Mouse (Mus musculus) ES-Bruce4 (cell line): ENCODE measurements around the gene AU041133. TPM values are rescaled to one million over a fixed set of nuclear protein-coding genes. Genes with fewer than 3 reads are reported as not detected.

Experiments
- H3K27ac ChIP-seq: 2 replicates; pipeline ENCODE4 v1.5.1; 2012; ENCODE audit warnings: low read length, inconsistent platforms; ENCODE audit not compliant: insufficient read depth
- H3K27me3 ChIP-seq: 2 replicates; pipeline ENCODE4 v1.6.1; 2012; ENCODE audit warnings: mild to moderate bottlenecking, low read length, inconsistent platforms; ENCODE audit not compliant: control insufficient read depth, poor library complexity, insufficient read depth, severe bottlenecking
- H3K36me3 ChIP-seq: 2 replicates; pipeline ENCODE4 v1.6.1; 2012; ENCODE audit warnings: inconsistent platforms, mild to moderate bottlenecking, low read length, moderate library complexity; ENCODE audit not compliant: control insufficient read depth, poor library complexity, insufficient read depth, severe bottlenecking
- H3K4me1 ChIP-seq: one replicate; pipeline ENCODE4 v1.8.1; 2011; ENCODE audit warnings: low read length; ENCODE audit not compliant: control insufficient read depth, insufficient read depth
- H3K4me3 ChIP-seq: 2 replicates; pipeline ENCODE4 v1.5.1; 2011; ENCODE audit warnings: low read depth, mild to moderate bottlenecking, low read length
- H3K9ac ChIP-seq: 2 replicates; pipeline ENCODE4 v1.6.1; 2012; ENCODE audit warnings: low read depth, mild to moderate bottlenecking, inconsistent platforms; ENCODE audit not compliant: poor library complexity, severe bottlenecking
- H3K9me3 ChIP-seq: replicated peaks from 2 replicates; pipeline ENCODE4 v1.6.1; 2012; ENCODE audit warnings: mild to moderate bottlenecking, low read length, inconsistent platforms; ENCODE audit not compliant: control insufficient read depth, poor library complexity, insufficient read depth, severe bottlenecking
- CTCF ChIP-seq: IDR thresholded peaks from one replicate; pipeline ENCODE4 v1.8.1; 2011; ENCODE audit warnings: low read depth, low read length
- EP300 ChIP-seq: IDR thresholded peaks from 2 replicates; pipeline ENCODE4 v1.6.1; 2011; ENCODE audit warnings: low read depth, low read length; ENCODE audit not compliant: insufficient read depth
- POLR2A ChIP-seq: IDR thresholded peaks from one replicate; pipeline ENCODE4 v1.8.1; 2011; ENCODE audit warnings: low read length; ENCODE audit not compliant: insufficient read depth
- polyA plus RNA-seq: library from polyadenylated mRNA; stranded (reverse); fragments of >200 nt; gene quantifications from 2 replicates; pipeline ENCODE4 v1.2.4, GENCODE M21; 2011; ENCODE audit warnings: low read depth; ENCODE audit not compliant: missing spikeins, insufficient read depth, insufficient read length

AU041133 gene
- polyA plus RNA-seq, 1 experiment, result 6.8 TPM

DNA sequence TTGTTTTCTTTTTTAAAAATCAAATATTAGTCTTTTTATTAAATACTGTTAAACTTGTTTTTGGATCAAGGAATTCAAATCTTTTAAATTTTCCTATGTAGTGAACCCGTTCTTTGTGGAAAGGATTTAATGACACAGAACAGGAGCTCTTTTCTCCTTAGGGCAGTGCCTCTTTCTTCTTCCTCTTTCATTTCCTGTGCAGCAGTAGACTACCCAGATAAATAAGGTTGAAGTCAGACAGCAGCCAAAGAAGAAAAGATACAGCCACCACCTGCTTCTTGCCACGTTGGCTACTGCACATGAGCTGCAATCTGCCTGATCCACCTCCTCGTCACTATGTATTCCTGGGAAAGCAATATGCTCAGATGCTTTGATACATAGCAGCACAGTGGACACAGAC lies 40.0 kb downstream of the AU041133 start:
- Histone ChIP-seq H3K9me3 (no peaks in the 10 kb centered on the region), H3K27me3 (no peaks in the 10 kb centered on the region), H3K36me3 (no peaks in the 10 kb centered on the region), H3K9ac (no peak overlapping the region), H3K27ac (no peak overlapping the region), H3K4me1 (no peaks in the 10 kb centered on the region), H3K4me3 (no peak overlapping the region)
- TF ChIP-seq EP300 (no peak), CTCF (no peak), POLR2A (no peak)

DNA sequence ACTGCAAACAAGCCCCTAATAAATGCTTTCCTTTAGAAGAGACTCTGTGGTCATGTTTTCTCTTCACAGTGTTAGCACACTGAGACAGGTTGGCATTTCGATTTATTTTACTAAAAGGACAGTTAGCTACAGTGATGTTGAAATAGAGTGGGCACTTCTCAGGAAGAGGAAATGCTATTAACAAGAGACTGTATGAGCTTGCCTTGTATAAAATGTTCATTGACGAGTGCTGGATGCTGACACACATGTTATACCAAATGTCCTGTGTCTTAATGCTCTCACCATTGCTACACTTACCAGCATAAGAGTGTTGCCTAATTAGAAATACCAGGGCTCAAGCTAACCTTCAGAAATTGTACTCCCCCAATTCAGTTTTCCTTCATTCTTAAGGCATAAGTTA lies 42.0 kb downstream of the AU041133 start:
- Histone ChIP-seq H3K9me3 (no peaks in the 10 kb centered on the region), H3K27me3 (no peaks in the 10 kb centered on the region), H3K4me1 (no peaks in the 10 kb centered on the region), H3K4me3 (no peak overlapping the region), H3K27ac (no peak overlapping the region), H3K36me3 (no peaks in the 10 kb centered on the region), H3K9ac (no peak overlapping the region)
- TF ChIP-seq EP300, result no peak
- no peak for TF ChIP-seq CTCF
- no peak for TF ChIP-seq POLR2A

DNA sequence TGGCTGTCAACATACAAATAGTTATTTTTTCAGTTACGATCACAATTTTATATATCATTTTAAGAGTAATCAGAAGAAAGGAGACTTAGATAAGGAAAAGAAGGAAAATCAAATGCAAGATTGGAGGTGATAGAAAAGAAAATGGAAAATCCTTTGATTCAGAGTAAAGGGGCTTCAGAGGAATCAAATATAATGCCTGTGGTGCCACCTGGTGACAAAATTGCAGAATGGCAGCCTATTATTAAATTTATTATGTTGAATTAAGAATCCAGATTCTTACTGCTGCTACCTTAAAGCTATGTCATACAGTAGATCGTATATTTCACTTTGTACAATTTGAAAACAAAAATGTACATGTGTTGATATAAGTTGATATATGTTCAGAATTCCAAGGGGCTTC lies 43.0 kb downstream of the AU041133 start:
- H3K4me3 ChIP-seq, result no peak overlapping the region
- H3K27ac ChIP-seq, result no peak overlapping the region
- H3K36me3 ChIP-seq, result no peaks in the 10 kb centered on the region
- no peaks in the 10 kb centered on the region for H3K9me3 ChIP-seq
- no peaks in the 10 kb centered on the region for H3K4me1 ChIP-seq
- H3K27me3 ChIP-seq, result no peaks in the 10 kb centered on the region
- no peak overlapping the region for H3K9ac ChIP-seq
- no peak for TF ChIP-seq EP300
- TF ChIP-seq POLR2A, result no peak
- no peak for TF ChIP-seq CTCF

DNA sequence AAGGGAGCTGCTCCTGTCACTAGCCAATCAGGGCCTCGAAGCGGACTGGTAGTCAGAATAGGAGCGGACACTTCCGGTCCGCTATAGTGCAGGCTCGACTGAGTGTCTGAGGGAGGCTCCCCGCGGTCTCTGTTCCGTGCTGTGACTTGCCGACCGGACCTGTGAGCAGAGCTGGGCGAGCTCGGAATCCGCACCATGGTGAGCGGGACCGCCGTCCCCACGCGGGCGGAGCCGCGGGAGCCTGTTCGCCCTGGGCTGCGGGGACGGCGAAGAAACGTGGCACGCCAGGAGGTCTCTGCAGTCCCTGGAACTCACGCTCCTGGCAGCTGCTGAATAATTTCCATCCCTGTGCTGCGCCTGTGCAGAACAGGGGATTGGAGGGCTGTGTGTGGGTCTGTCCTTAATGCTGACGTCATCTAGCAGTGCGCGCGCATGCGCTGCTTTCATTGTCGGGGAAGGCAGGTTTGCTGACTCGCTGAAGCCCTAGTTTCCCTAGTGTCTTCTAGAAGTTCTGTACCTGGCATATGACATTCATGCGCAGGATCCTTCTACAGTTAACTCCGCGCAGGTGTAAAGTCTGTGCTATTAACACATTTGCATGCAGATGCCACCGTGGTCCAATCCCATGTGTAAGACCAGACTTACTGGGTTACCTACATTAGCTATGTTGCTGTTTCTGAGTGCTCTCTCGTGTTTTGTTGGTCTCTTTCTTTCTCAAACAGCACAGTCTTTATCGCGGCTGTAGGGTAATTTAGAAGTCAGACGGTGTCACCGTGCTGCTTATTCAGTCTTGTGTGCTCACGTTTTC lies 50.6 kb downstream of the AU041133 start:
- TF ChIP-seq POLR2A (peak; percentile 48), CTCF (no peak)
- no peaks in the 10 kb centered on the region for H3K36me3 ChIP-seq
- no peaks in the 10 kb centered on the region for H3K4me1 ChIP-seq
- peak overlapping the region; percentile 41 for H3K9ac ChIP-seq
- H3K27me3 ChIP-seq, result no peaks in the 10 kb centered on the region
- peak overlapping the region; percentile 76 for H3K4me3 ChIP-seq
- H3K9me3 ChIP-seq, result no peaks in the 10 kb centered on the region
- peak overlapping the region; percentile 46 for H3K27ac ChIP-seq

Other genes starting within 250 kb of the AU041133 start
- 1.7 and 3.4 TPM in 2 replicates for gene Zfp781, start 197.5 kb upstream of the AU041133 start, polyA plus RNA-seq
- 6.3 and 7.9 TPM in 2 replicates for gene Zfp873, start 79.9 kb upstream of the AU041133 start, polyA plus RNA-seq
- 5.0 and 5.5 TPM in 2 replicates for gene BC024063, start 44.7 kb upstream of the AU041133 start, polyA plus RNA-seq
- 6.1 and 7.3 TPM in 2 replicates for gene Zfp938, start 113.3 kb downstream of the AU041133 start, polyA plus RNA-seq
- not detected in 2 replicates for gene 4932415D10Rik, start 188.6 kb downstream of the AU041133 start, polyA plus RNA-seq
- gene Gm4924, start 226.2 kb downstream of the AU041133 start, polyA plus RNA-seq, result 19.6 and 24.4 TPM in 2 replicates